Mouse (Mus musculus) ES-E14 (cell line): ENCODE results near the gene Ncl. TPM values are rescaled to one million over a fixed set of nuclear protein-coding genes. Genes with fewer than 3 reads are reported as not detected.

Source experiments
- DNase-seq: peaks from one replicate; pipeline ENCODE4 v3.0.0-alpha.2; 2013; ENCODE audit warnings: low read depth, low spot score
- H3K27ac ChIP-seq: 2 replicates; pipeline ENCODE4 v1.5.1; 2012; ENCODE audit warnings: low read depth, mild to moderate bottlenecking, low read length, moderate library complexity, mixed read lengths; ENCODE audit not compliant: poor library complexity, insufficient read depth, severe bottlenecking
- H3K36me3 ChIP-seq: 2 replicates; pipeline ENCODE4 v1.6.1; 2012; ENCODE audit warnings: mild to moderate bottlenecking, low read length, moderate library complexity, mixed read lengths; ENCODE audit not compliant: control insufficient read depth, poor library complexity, insufficient read depth, severe bottlenecking
- H3K4me1 ChIP-seq, 2 experiments: fragments of 150-350 bp in 1 of 2; sonication (generic) in 1 of 2; 2 replicates each; pipeline ENCODE4 v1.6.1; 2012; ENCODE audit warnings: low read length in 2 of 2, mild to moderate bottlenecking in 1 of 2, mixed read lengths in 1 of 2; ENCODE audit not compliant: control insufficient read depth in 2 of 2, insufficient read depth in 2 of 2, poor library complexity in 1 of 2
- H3K4me3 ChIP-seq, 2 experiments: fragments of 150-350 bp in 1 of 2; sonication (generic) in 1 of 2; 2 replicates each; pipeline ENCODE4 v1.5.1; 2012; ENCODE audit warnings: low read length in 2 of 2, low read depth in 1 of 2, mild to moderate bottlenecking in 1 of 2, mixed read lengths in 1 of 2; ENCODE audit not compliant: insufficient read depth in 1 of 2, poor library complexity in 1 of 2, severe bottlenecking in 1 of 2
- H3K9ac ChIP-seq: 2 replicates; pipeline ENCODE4 v1.6.1; 2012; ENCODE audit warnings: low read depth, mild to moderate bottlenecking, low read length, mixed read lengths; ENCODE audit not compliant: poor library complexity, insufficient read depth, severe bottlenecking
- H3K9me3 ChIP-seq: fragments of 150-350 bp; sonication (generic); 2 replicates; pipeline ENCODE4 v1.6.1; 2012; ENCODE audit warnings: low read depth, mild to moderate bottlenecking, low read length; ENCODE audit not compliant: control insufficient read depth, insufficient read depth
- CHD2 ChIP-seq: IDR thresholded peaks from 2 replicates; pipeline ENCODE4 v1.6.1; 2014; ENCODE audit warnings: mild to moderate bottlenecking, low read depth, low read length, inconsistent platforms
- HCFC1 ChIP-seq: IDR thresholded peaks from 2 replicates; pipeline ENCODE4 v1.6.1; 2012; ENCODE audit warnings: low read length, inconsistent platforms, borderline replicate concordance; ENCODE audit not compliant: insufficient read depth
- MAFK ChIP-seq: IDR thresholded peaks from 2 replicates; pipeline ENCODE4 v1.6.1; 2014; ENCODE audit warnings: mild to moderate bottlenecking, low read depth, low read length, inconsistent platforms; ENCODE audit not compliant: insufficient read depth
- ZC3H11A ChIP-seq: IDR thresholded peaks from 2 replicates; pipeline ENCODE4 v1.6.1; 2012; ENCODE audit warnings: low read depth, mild to moderate bottlenecking, inconsistent platforms, low read length, borderline replicate concordance
- ZNF384 ChIP-seq: IDR thresholded peaks from 2 replicates; pipeline ENCODE4 v1.6.1; 2012; ENCODE audit warnings: low read depth, low read length, inconsistent platforms
- in situ Hi-C, 2 experiments: fragments of 600-800 bp; cut with MboI; formaldehyde crosslinking; loops; one replicate each; pipeline ENCODE4 v1.15.1; 2025; ENCODE audit warnings: low sequenced_read_pairs in 2 of 2, inconsistent platforms in 1 of 2; ENCODE audit not compliant: unreplicated experiment in 2 of 2
- total RNA-seq: library from RNA; depleted of rRNA; stranded (reverse); fragments of 300-350 nt; gene quantifications from 2 replicates; pipeline ENCODE4 v1.2.3, GENCODE M21; 2012

Gene Ncl
- total RNA-seq, 1 experiment = 529 TPM

DNA sequence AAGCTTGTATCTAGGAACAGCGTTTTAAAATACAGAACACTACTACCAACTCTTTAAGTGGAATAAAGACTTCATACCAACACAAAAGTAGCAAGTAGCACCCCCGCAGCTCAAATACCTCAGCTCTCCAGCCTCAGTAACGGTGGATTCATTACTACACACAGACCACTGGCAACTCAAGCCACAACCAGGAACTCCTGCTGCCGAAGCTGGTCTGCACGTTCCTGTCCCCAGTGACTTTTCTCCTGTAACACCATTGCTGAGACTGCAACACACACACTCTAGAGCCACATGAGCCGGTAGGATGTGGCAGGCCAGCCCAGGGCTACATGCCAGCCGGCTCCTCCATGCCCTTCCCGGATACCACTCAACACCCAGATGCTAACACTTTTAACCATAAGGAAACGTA lies 20.0 kb upstream of the Ncl start:
- Histone ChIP-seq H3K9me3 (no peaks in the 10 kb centered on the region), H3K4me3 (no peak overlapping the region), H3K4me1 (peaks cover 0 to 4% of the 10 kb centered on the region in 2 experiments; a peak in 2 of 4 replicates), H3K27ac (no peak overlapping the region), H3K9ac (no peak overlapping the region), H3K36me3 (no peaks in the 10 kb centered on the region)
- in situ Hi-C loops = no loop called here
- no peak for DNase-seq
- no peak for TF ChIP-seq CHD2

DNA sequence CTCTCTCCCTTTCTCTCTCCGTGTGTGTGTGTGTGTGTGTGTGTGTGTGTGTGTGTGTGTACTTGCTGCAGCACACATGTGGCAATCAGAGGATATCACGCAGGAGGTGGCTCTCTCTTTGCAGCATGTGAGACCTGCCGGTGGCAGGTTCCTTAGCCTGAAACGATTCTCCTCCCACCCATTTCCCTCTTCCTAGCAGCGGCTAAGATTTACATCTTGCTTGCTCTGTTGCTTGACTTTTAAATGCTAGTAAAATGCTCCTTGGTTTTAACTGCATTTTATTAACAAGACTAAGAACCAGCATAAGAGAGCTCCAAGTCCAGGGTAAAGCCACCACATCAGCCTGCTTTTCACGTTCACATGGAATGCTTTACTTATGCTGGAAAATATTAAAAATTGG lies 19.5 kb upstream of the Ncl start:
- in situ Hi-C loops = no loop called here
- no peaks in the 10 kb centered on the region for H3K36me3 ChIP-seq
- H3K4me3 ChIP-seq = no peak overlapping the region
- H3K9me3 ChIP-seq = no peaks in the 10 kb centered on the region
- DNase-seq = no peak
- H3K4me1 ChIP-seq = peaks cover 0 to 4% of the 10 kb centered on the region in 2 experiments; a peak in 2 of 4 replicates
- TF ChIP-seq MAFK (no peak), HCFC1 (no peak), ZNF384 (no peak)
- H3K27ac ChIP-seq = no peak overlapping the region
- H3K9ac ChIP-seq = no peak overlapping the region

GRCm38 (mm10) chr1:86376354-86376753 lies 17.2 kb upstream of the Ncl start:
- Histone ChIP-seq H3K36me3 (no peaks in the 10 kb centered on the region), H3K9me3 (no peaks in the 10 kb centered on the region), H3K4me1 (peaks cover 0 to 4% of the 10 kb centered on the region in 2 experiments; a peak in 2 of 4 replicates), H3K4me3 (no peak overlapping the region), H3K9ac (no peak overlapping the region), H3K27ac (no peak overlapping the region)
- no peak for DNase-seq
- in situ Hi-C loops = no loop called here
- TF ChIP-seq ZNF384 = no peak
- TF ChIP-seq MAFK = no peak
- no peak for TF ChIP-seq ZC3H11A
- no peak for TF ChIP-seq CHD2
- TF ChIP-seq HCFC1 = no peak

DNA sequence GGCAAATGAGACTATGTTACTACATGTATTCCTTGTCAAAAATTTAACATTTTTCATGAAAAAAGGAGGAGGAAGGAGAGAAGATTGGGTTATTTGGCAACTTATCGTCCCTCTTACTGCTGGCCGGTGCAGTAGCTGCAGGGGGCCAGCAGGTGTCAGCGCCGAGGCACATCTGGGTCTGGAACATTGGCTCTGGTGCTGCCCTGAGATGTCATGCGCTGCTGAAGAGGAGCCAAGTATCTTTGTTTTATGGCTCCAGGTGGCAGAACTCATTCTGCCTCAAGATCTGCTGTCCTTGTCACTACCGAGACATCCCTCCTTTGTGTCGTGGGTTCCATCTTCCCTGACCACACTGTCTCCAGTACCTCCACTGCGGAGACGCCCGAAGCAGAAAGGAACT lies 12.8 kb upstream of the Ncl start:
- TF ChIP-seq ZC3H11A = peak; percentile 36; the same call in 1 of the 2 replicates
- no peak for TF ChIP-seq MAFK
- no peak for TF ChIP-seq CHD2
- no peak for TF ChIP-seq HCFC1
- TF ChIP-seq ZNF384 = no peak

GRCm38 (mm10) chr1:86368086-86368485 lies 8.9 kb upstream of the Ncl start:
- H3K9ac ChIP-seq = no peak overlapping the region
- H3K9me3 ChIP-seq = no peaks in the 10 kb centered on the region
- in situ Hi-C loops = no loop called here

More for the DNA sequence above, 12.8 kb upstream of the Ncl start:
- no peak for DNase-seq
- no peaks in the 10 kb centered on the region for H3K36me3 ChIP-seq
- no peak overlapping the region for H3K27ac ChIP-seq
- H3K9me3 ChIP-seq = no peaks in the 10 kb centered on the region
- no peak overlapping the region for H3K9ac ChIP-seq
- H3K4me1 ChIP-seq = no peaks in the 10 kb centered on the region
- in situ Hi-C loops = no loop called here
- H3K4me3 ChIP-seq = no peak overlapping the region; a peak in 1 of 4 replicates

More at GRCm38 (mm10) chr1:86368086-86368485, 8.9 kb upstream of the Ncl start:
- TF ChIP-seq ZNF384 (no peak), MAFK (no peak), HCFC1 (no peak), CHD2 (no peak), ZC3H11A (no peak)
- no peak for DNase-seq
- peaks cover 0 to 3% of the 10 kb centered on the region in 2 experiments; a peak in 1 of 4 replicates for H3K4me1 ChIP-seq
- no peak overlapping the region for H3K27ac ChIP-seq
- H3K36me3 ChIP-seq = no peaks in the 10 kb centered on the region
- no peak overlapping the region for H3K4me3 ChIP-seq
